Mouse (Mus musculus): ENCODE data around the gene Rbks. TPM values are rescaled to one million over a fixed set of nuclear protein-coding genes. Genes with fewer than 3 reads are reported as not detected.

Gene Rbks
- polyA plus RNA-seq, 1 experiment from 2014 or later: 2.7 TPM

GRCm38 (mm10) chr5:31583261-31583660 is 114.2 kb downstream of the Rbks start:
- ATAC-seq: no peak
- Histone ChIP-seq H3K4me2 (ENCODE audit: low read length) (no peak overlapping the region), H3K9me3 (ENCODE audit: control insufficient read depth, low read length) (no peaks in the 10 kb centered on the region), H3K36me3 (ENCODE audit: control insufficient read depth, insufficient read depth) (no peaks in the 10 kb centered on the region), H3K4me3 (replicated peaks; ENCODE audit: low read length) (no peak overlapping the region), H3K4me1 (replicated peaks; ENCODE audit: control insufficient read depth, insufficient read depth, low read length) (no peaks in the 10 kb centered on the region), H3K9ac (replicated peaks; ENCODE audit: low read depth, low read length) (no peak overlapping the region), H3K27ac (ENCODE audit: low read length) (no peak overlapping the region), H3K27me3 (replicated peaks; ENCODE audit: control insufficient read depth, insufficient read depth, low read length) (no peaks in the 10 kb centered on the region)
- WGBS: 76% methylated on average over 2 of the region's 2 CpGs

GRCm38 (mm10) chr5:31581932-31582331 is 115.5 kb downstream of the Rbks start:
- WGBS: 81% methylated on average over 3 of the region's 3 CpGs

GRCm38 (mm10) chr5:31581263-31581662 is 116.2 kb downstream of the Rbks start:
- H3K27ac ChIP-seq (ENCODE audit: low read length): no peak overlapping the region
- H3K9ac ChIP-seq (replicated peaks; ENCODE audit: low read depth, low read length): no peak overlapping the region
- ATAC-seq: no peak
- H3K36me3 ChIP-seq (ENCODE audit: control insufficient read depth, insufficient read depth): no peaks in the 10 kb centered on the region
- no peaks in the 10 kb centered on the region for H3K4me1 ChIP-seq (replicated peaks; ENCODE audit: control insufficient read depth, insufficient read depth, low read length)
- H3K4me2 ChIP-seq (ENCODE audit: low read length): no peak overlapping the region
- H3K27me3 ChIP-seq (replicated peaks; ENCODE audit: control insufficient read depth, insufficient read depth, low read length): no peaks in the 10 kb centered on the region
- WGBS: 77% methylated on average over 6 of the region's 6 CpGs
- no peaks in the 10 kb centered on the region for H3K9me3 ChIP-seq (ENCODE audit: control insufficient read depth, low read length)
- no peak overlapping the region for H3K4me3 ChIP-seq (replicated peaks; ENCODE audit: low read length)

More at GRCm38 (mm10) chr5:31581932-31582331, 115.5 kb downstream of the Rbks start:
- Histone ChIP-seq H3K27me3 (replicated peaks; ENCODE audit: control insufficient read depth, insufficient read depth, low read length) (no peaks in the 10 kb centered on the region), H3K4me2 (ENCODE audit: low read length) (no peak overlapping the region), H3K4me3 (replicated peaks; ENCODE audit: low read length) (no peak overlapping the region), H3K9ac (replicated peaks; ENCODE audit: low read depth, low read length) (no peak overlapping the region), H3K36me3 (ENCODE audit: control insufficient read depth, insufficient read depth) (no peaks in the 10 kb centered on the region), H3K9me3 (ENCODE audit: control insufficient read depth, low read length) (no peaks in the 10 kb centered on the region), H3K27ac (ENCODE audit: low read length) (no peak overlapping the region), H3K4me1 (replicated peaks; ENCODE audit: control insufficient read depth, insufficient read depth, low read length) (no peaks in the 10 kb centered on the region)
- no peak for ATAC-seq

GRCm38 (mm10) chr5:31576539-31576975 is 120.9 kb downstream of the Rbks start:
- 75% methylated on average over 7 of the region's 7 CpGs for WGBS
- H3K36me3 ChIP-seq (ENCODE audit: control insufficient read depth, insufficient read depth): no peaks in the 10 kb centered on the region
- no peak overlapping the region for H3K4me3 ChIP-seq (replicated peaks; ENCODE audit: low read length)
- ATAC-seq: no peak
- H3K27ac ChIP-seq (ENCODE audit: low read length): no peak overlapping the region
- no peak overlapping the region for H3K9ac ChIP-seq (replicated peaks; ENCODE audit: low read depth, low read length)
- H3K9me3 ChIP-seq (ENCODE audit: control insufficient read depth, low read length): no peaks in the 10 kb centered on the region
- H3K4me1 ChIP-seq (replicated peaks; ENCODE audit: control insufficient read depth, insufficient read depth, low read length): no peaks in the 10 kb centered on the region
- no peaks in the 10 kb centered on the region for H3K27me3 ChIP-seq (replicated peaks; ENCODE audit: control insufficient read depth, insufficient read depth, low read length)
- H3K4me2 ChIP-seq (ENCODE audit: low read length): no peak overlapping the region

Small RNA genes within 50 kb of the gene (microRNA-seq; reads per million reads assigned to microRNA genes)
- not detected for gene Mir3473e

Other genes with a start within 250 kb of the Rbks start
- gene Zfp512, start 245.2 kb downstream of the Rbks start, polyA plus RNA-seq (2015; fragmentation: Nextera tagmentation; extraction: Ambion mirVana): 127 and 138 TPM in 2 replicates
- gene 4930548H24Rik, start 211.9 kb downstream of the Rbks start, polyA plus RNA-seq (2015; fragmentation: Nextera tagmentation; extraction: Ambion mirVana): not detected in 2 replicates
- gene Gpn1, start 202.9 kb downstream of the Rbks start, polyA plus RNA-seq (2015; fragmentation: Nextera tagmentation; extraction: Ambion mirVana): 86.6 and 86.8 TPM in 2 replicates
- 29.7 and 32.7 TPM in 2 replicates for gene Slc4a1ap, start 170.6 kb downstream of the Rbks start, polyA plus RNA-seq (2015; fragmentation: Nextera tagmentation; extraction: Ambion mirVana)
- 28.5 and 29.4 TPM in 2 replicates for gene Supt7l, start 169.8 kb downstream of the Rbks start, polyA plus RNA-seq (2015; fragmentation: Nextera tagmentation; extraction: Ambion mirVana)
- 196 and 213 TPM in 2 replicates for gene Mrpl33, start 100.7 kb downstream of the Rbks start, polyA plus RNA-seq (2015; fragmentation: Nextera tagmentation; extraction: Ambion mirVana)
- 53.1 and 53.5 TPM in 2 replicates for gene Babam2, start 57 bp upstream of the Rbks start, polyA plus RNA-seq (2015; fragmentation: Nextera tagmentation; extraction: Ambion mirVana)

Measured in forebrain, embryonic 16.5 days (tissue).